Mouse (Mus musculus): ENCODE measurements at regions not wholly inside any gene's neighbourhood (a gene's known extent, or its start where the extent isn't known, plus 50 kb on each side); places are given as distances from the start of the nearest gene placed in this dataset.

DNA sequence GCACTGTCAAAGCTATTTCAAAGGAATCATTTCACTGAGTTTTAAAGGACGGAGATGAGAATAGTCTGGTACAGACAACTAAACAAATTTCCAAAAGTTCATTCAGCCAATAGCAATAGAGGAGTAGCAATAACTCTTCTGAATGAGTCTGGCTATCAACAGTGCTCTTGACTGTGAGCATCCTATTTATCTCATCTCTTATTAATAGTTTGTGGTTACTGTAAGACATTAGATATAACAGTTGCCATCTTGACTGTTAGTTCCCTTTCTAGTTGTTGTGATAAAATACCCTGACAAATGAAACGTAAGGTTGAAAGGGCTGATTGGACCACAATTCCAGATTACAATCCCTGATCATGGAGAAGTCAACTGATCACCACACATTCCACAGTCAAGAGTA is 103.5 kb upstream of the Map3k7 start:
- TF ChIP-seq EP300 (IDR thresholded peaks at IDR 0.05; ENCODE audit: low read depth), result no peak
- no peak for TF ChIP-seq CTCF (IDR thresholded peaks at IDR 0.05; ENCODE audit: low read depth)
